1 mouse cellular context compared by ENCODE assay signal in the genomic region with DNA sequence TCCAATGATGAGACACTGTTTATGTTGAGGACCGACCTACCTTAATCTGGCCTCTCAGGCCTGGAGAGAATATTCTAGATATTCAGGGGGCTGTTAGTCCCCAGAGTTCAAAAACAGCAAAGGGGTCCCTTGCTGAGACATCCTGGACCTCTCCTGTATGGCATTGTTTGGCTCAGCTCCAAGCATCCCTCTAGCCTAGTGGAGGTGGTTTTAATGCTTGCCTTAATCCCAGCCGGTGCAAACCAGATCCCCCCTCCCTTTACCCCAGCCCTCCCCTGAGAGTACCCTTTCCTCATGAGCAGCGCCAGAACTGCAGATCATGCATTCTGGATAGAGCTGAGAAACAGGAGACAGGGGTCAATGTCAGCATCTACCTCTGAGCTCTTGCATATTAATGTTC.
TF ChIP-seq lines count a peak whose summit lies in the region.

No protein-coding gene starts in this region.

TF ChIP-seq in MEL, 35 proteins besides CTCF, POLR2A, EP300 and RAD21:
- TF ChIP-seq NRF1 (IDR thresholded peaks at IDR 0.05; ENCODE audit: insufficient read depth, low read depth, low read length, poor library complexity, severe bottlenecking) (no peak), SMC3 (IDR thresholded peaks at IDR 0.05; ENCODE audit: low read depth, low read length) (no peak), MEF2A (IDR thresholded peaks at IDR 0.05; ENCODE audit: extremely low read depth, insufficient replicate concordance, low read depth, low read length, poor library complexity, severe bottlenecking) (no peak), USF1 (IDR thresholded peaks at IDR 0.05; ENCODE audit: low read depth, low read length) (no peak), UBTF (IDR thresholded peaks at IDR 0.05; ENCODE audit: borderline replicate concordance, insufficient read depth, low read depth, low read length) (no peak), KAT2A (conservative IDR thresholded peaks at IDR 0.05; ENCODE audit: low read depth, low read length) (no peak)
